Mouse (Mus musculus): ENCODE results near the gene Tssk6.

Gene Tssk6
- long read RNA-seq, experiment 1 = 0 reads
- long read RNA-seq, experiment 2 = 0 reads

GRCm38 (mm10) chr8:69902163-69903062 lies at the start of gene Tssk6, which contains the start of the genes Ndufa13 and Yjefn3:
Tssk6 (plus strand) TSS chr8:69902184.
Ndufa13 (minus strand) TSS chr8:69902558.
Yjefn3 (minus strand) TSS chr8:69902712.
- intact Hi-C loops (cut with DNase I) = no loop called here

GRCm38 (mm10) chr8:69853869-69854268 lies 48.1 kb upstream of the Tssk6 start:
- intact Hi-C loops (cut with DNase I) = no loop called here

GRCm38 (mm10) chr8:69860807-69861206 lies 41.2 kb upstream of the Tssk6 start:
- intact Hi-C loops (cut with DNase I) = no loop called here

GRCm38 (mm10) chr8:69861251-69861650 lies 40.7 kb upstream of the Tssk6 start:
- intact Hi-C loops (cut with DNase I) = no loop called here

- intact Hi-C loops (cut with DNase I) = no loop called here
These were observed 38.5 kb upstream of the Tssk6 start for GRCm38 (mm10) chr8:69863387-69864020.

GRCm38 (mm10) chr8:69864180-69864579 lies 37.8 kb upstream of the Tssk6 start:
- intact Hi-C loops (cut with DNase I) = no loop called here

GRCm38 (mm10) chr8:69867696-69868326 lies 34.2 kb upstream of the Tssk6 start:
- intact Hi-C loops (cut with DNase I) = no loop called here

- intact Hi-C loops (cut with DNase I) = loop anchor here (5.0 kb wide), 1 partner anchor 297 kb away; no protein-coding TSS in a partner anchor
These were observed 31.8 kb upstream of the Tssk6 start for GRCm38 (mm10) chr8:69870003-69870765.

- intact Hi-C loops (cut with DNase I) = loop anchor here (5.0 kb wide), 1 partner anchor 296 kb away; no protein-coding TSS in a partner anchor
These were observed 31.1 kb upstream of the Tssk6 start for GRCm38 (mm10) chr8:69870907-69871306.

- intact Hi-C loops (cut with DNase I) = loop anchor here (5.0 kb wide), 1 partner anchor 293 kb away; no protein-coding TSS in a partner anchor
These were observed 27.8 kb upstream of the Tssk6 start for GRCm38 (mm10) chr8:69874155-69874554.

- intact Hi-C loops (cut with DNase I) = loop anchor here (5.0 kb wide), 1 partner anchor 293 kb away; no protein-coding TSS in a partner anchor
These were observed 27.3 kb upstream of the Tssk6 start for GRCm38 (mm10) chr8:69874654-69875053.

- intact Hi-C loops (cut with DNase I) = no loop called here
These were observed 25.9 kb upstream of the Tssk6 start for GRCm38 (mm10) chr8:69876097-69876496.

GRCm38 (mm10) chr8:69876967-69877366 lies 25.0 kb upstream of the Tssk6 start:
- intact Hi-C loops (cut with DNase I) = no loop called here

- intact Hi-C loops (cut with DNase I) = no loop called here
These were observed 24.6 kb upstream of the Tssk6 start for GRCm38 (mm10) chr8:69877396-69877795.

- intact Hi-C loops (cut with DNase I) = no loop called here
These were observed 24.0 kb upstream of the Tssk6 start for GRCm38 (mm10) chr8:69877992-69878391.

- intact Hi-C loops (cut with DNase I) = no loop called here
These were observed 22.3 kb upstream of the Tssk6 start for GRCm38 (mm10) chr8:69879678-69880077.

GRCm38 (mm10) chr8:69880841-69881240 lies 21.1 kb upstream of the Tssk6 start:
- intact Hi-C loops (cut with DNase I) = no loop called here

GRCm38 (mm10) chr8:69881261-69881865 lies 20.6 kb upstream of the Tssk6 start:
- intact Hi-C loops (cut with DNase I) = no loop called here

- intact Hi-C loops (cut with DNase I) = no loop called here
These were observed 19.8 kb upstream of the Tssk6 start for GRCm38 (mm10) chr8:69882021-69882756.
